Mouse (Mus musculus) forebrain, embryonic 13.5 days (tissue): ENCODE data around the gene Nudt4. TPM values are rescaled to one million over a fixed set of nuclear protein-coding genes. Genes with fewer than 3 reads are reported as not detected.
"Not testable (repeated sequence)": the region's sequence is repeated elsewhere in the genome, so short reads cannot be mapped to it uniquely, and the experiment has no call there.

ENCODE experiments used
- ATAC-seq: fragments of 200-750 bp; cut with Nextera tagmentation; 2 replicates; pipeline ENCODE4 v1.8.0; 2017
- H3K27ac ChIP-seq: fragments of 300-500 bp; sonication (generic); 2 replicates; pipeline ENCODE4 v1.5.1; 2015; ENCODE audit warnings: inconsistent platforms, mild to moderate bottlenecking, moderate library complexity
- H3K27me3 ChIP-seq: fragments of 300-500 bp; sonication (generic); 2 replicates; pipeline ENCODE4 v1.6.1; 2015; ENCODE audit warnings: mild to moderate bottlenecking, inconsistent platforms
- H3K36me3 ChIP-seq: fragments of 300-500 bp; sonication (generic); 2 replicates; pipeline ENCODE4 v1.6.1; 2015; ENCODE audit warnings: mild to moderate bottlenecking, inconsistent platforms; ENCODE audit not compliant: poor library complexity, severe bottlenecking
- H3K4me1 ChIP-seq: fragments of 300-500 bp; sonication (generic); 2 replicates; pipeline ENCODE4 v1.6.1; 2015; ENCODE audit warnings: inconsistent platforms
- H3K4me2 ChIP-seq: fragments of 300-500 bp; sonication (generic); 2 replicates; pipeline ENCODE4 v1.6.1; 2015; ENCODE audit warnings: inconsistent platforms, mild to moderate bottlenecking, moderate library complexity
- H3K4me3 ChIP-seq: fragments of 300-500 bp; sonication (generic); 2 replicates; pipeline ENCODE4 v1.5.1; 2015; ENCODE audit warnings: mild to moderate bottlenecking, inconsistent platforms
- H3K9ac ChIP-seq: fragments of 300-500 bp; sonication (generic); 2 replicates; pipeline ENCODE4 v1.6.1; 2015; ENCODE audit warnings: mild to moderate bottlenecking, inconsistent platforms
- H3K9me3 ChIP-seq: fragments of 300-500 bp; sonication (generic); replicated peaks from 2 replicates; pipeline ENCODE4 v1.6.1; 2016; ENCODE audit warnings: inconsistent platforms
- WGBS: fragments of 180-500 bp; shearing (Covaris S2); methylation state at CpG from one replicate; pipeline ENCODE4 v1.1.7; 2015; 5-methylcytosine and 5-hydroxymethylcytosine counted together
- polyA plus RNA-seq: library from polyadenylated mRNA; unstranded; fragments of >200 nt; fragmentation: Nextera tagmentation; extraction: Ambion mirVana; gene quantifications from 2 replicates; pipeline ENCODE4 v1.2.1, GENCODE M21; 2015

Nudt4 gene
- polyA plus RNA-seq, 1 experiment from 2014 or later, result 76.7 TPM

DNA sequence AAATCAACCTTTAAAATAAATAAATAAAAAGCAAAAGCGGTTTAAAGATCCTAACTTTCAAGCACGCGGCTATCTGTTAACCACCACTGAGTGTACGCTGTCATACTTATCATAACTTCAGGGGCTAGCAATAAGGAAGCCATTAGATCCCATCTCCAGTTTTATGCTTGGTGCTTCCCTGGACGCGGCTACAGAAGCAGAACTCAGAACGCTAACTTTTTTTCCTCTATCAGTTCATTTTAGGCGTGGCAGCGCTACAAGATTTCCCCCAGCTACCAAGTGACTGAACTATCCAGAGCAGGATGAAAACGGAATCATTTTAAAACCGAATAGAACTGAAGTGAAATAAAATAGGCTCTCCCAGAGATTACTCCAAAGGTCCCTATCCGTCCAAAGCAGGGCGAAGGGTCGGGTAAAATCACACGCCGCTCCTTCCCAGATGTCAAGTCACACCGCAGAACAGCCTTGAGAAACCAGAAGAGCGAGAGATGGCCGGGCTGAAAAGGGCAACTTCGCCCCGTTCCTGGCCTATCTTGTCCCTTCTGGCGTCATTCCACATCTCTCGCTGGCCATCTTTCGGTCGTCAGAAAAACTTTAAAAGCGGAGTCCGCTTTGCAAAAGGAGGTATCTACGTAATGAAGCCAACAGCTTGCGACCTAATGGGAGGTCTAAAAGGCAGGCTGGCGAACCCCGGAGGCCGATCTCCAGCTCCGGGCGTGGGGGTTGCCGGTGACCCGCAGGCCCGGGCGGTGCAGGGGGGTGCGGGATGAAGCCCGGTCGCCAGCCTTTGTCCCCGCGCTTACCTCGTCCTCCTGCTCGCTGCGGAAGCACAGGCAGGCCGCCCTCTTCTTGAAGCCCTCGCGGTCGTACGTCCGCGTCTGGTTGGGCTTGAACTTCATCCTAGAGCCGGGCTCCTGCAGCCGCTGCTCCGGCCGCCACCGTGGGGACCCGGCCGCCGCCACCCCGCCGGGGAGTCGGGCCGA is 796 bp downstream of the Nudt4 start:
- H3K36me3 ChIP-seq, result no peaks in the 10 kb centered on the region
- H3K9me3 ChIP-seq, result no peaks in the 10 kb centered on the region
- peaks cover 36% of the 10 kb centered on the region for H3K4me1 ChIP-seq
- peak overlapping the region; percentile 96 for H3K9ac ChIP-seq
- no peaks in the 10 kb centered on the region for H3K27me3 ChIP-seq
- WGBS, result under 1% methylated on average over 65 of the region's 65 CpGs
- H3K27ac ChIP-seq, result peak overlapping the region; percentile 92
- ATAC-seq, result peak; percentile 60
- H3K4me3 ChIP-seq, result peak overlapping the region; percentile 93
- H3K4me2 ChIP-seq, result peak overlapping the region; percentile 88

DNA sequence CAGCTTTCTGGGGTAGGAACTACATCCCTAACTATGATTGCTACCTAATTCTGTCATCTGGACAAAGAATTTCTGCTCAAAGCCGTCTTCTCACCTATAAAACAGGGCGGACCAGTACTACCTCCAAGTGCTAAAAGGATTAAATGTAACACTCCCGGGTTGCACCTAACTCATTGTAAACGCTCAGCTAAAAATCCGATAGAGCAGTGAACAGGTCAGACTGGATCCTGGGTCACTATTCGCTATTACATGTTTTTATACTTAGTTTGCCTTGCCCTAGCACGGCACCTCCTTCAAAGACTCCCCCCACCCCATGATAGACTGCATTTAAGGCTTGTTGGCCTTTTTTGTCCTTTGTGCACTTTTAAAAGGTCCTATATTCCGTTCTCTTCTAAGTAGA is 1.6 kb downstream of the Nudt4 start:
- 8% methylated on average over 8 of the region's 8 CpGs for WGBS
- peak overlapping the region; percentile 96 for H3K9ac ChIP-seq
- H3K36me3 ChIP-seq, result peaks cover 4% of the 10 kb centered on the region; the same call in 1 of the 2 replicates
- H3K4me2 ChIP-seq, result peak overlapping the region; percentile 88
- H3K9me3 ChIP-seq, result no peaks in the 10 kb centered on the region
- peaks cover 36% of the 10 kb centered on the region for H3K4me1 ChIP-seq
- no peak overlapping the region for H3K27ac ChIP-seq
- ATAC-seq, result no peak
- no peaks in the 10 kb centered on the region for H3K27me3 ChIP-seq
- H3K4me3 ChIP-seq, result peak overlapping the region; percentile 93

DNA sequence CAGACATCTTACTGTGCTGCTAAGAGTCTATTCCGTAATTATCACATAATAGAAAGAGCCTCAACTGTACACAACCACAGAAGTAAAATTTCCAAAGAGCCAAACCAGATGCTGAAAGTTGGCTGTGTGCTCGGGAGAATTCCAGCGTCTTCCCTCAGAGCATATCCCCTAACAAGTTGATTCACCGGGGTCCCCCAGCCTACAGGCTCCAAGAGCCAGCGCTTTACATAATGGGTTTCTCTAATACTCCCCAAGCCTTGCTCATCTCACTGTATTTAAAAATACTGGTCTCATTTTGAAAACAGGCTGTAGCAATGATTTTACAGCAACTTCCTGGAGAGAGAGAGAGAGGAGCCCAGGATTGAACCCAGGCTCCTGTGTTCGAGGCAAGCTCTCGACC is 2.3 kb downstream of the Nudt4 start:
- 53% methylated on average over 7 of the region's 7 CpGs for WGBS
- ATAC-seq, result no peak
- Histone ChIP-seq H3K9ac (peak overlapping the region; percentile 96), H3K4me1 (peaks cover 36% of the 10 kb centered on the region), H3K4me3 (peak overlapping the region; percentile 93), H3K36me3 (peaks cover 5% of the 10 kb centered on the region; the same call in 1 of the 2 replicates), H3K27me3 (no peaks in the 10 kb centered on the region), H3K4me2 (peak overlapping the region; percentile 88), H3K27ac (no peak overlapping the region), H3K9me3 (no peaks in the 10 kb centered on the region)

DNA sequence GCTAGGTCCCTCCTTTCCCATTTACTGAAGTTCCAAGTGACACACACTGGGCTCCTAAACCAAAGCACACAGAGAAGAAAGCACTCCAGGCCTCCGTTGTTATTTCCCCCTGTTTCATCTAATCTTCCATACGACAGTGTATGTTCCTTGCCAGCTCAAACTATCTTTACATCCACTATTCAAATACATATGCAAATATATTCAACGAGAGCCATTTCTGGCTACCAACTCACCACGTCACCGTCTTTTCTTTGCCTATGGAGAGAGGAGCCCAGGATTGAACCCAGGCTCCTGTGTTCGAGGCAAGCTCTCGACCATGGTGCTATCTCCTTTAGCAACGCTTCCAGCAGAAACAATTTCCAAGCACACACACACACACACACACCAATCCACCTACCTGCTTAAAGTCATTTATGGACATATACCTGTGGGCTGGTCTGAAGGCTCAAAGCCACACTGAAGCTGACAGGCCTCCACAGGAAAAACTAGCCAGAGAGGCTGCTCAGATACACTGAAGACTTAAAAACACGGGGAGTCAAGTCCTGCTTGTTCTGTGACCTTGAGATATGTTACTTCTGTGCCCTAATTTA is 3.5 kb downstream of the Nudt4 start:
- Histone ChIP-seq H3K36me3 (peaks cover 5% of the 10 kb centered on the region; the same call in 1 of the 2 replicates), H3K9me3 (no peaks in the 10 kb centered on the region), H3K27ac (no peak overlapping the region), H3K4me1 (peaks cover 39% of the 10 kb centered on the region), H3K4me2 (peak overlapping the region; percentile 39), H3K27me3 (no peaks in the 10 kb centered on the region), H3K4me3 (peak overlapping the region; percentile 10; the same call in 1 of the 2 replicates), H3K9ac (no peak overlapping the region)
- no peak for ATAC-seq
- 81% methylated on average over 9 of the region's 9 CpGs for WGBS

DNA sequence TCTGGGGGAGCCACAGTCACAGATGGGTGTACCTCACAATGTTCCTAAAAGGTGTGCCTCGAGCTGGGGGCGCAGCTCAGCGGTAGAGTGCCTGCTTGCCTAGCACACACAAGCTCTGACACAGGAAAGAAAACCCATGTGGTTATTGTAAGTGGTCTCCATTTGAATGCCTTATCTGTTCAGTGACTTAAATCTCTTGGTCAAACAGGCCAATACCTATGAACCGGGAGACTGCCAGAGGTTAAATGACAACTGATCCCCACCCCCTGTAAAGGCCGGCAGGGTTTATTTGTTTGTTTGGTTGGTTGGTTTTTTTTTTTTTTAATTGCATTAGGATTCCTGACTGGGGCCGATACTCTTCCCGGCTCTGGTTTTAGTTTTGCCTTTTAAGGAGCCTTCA is 4.5 kb downstream of the Nudt4 start:
- Histone ChIP-seq H3K36me3 (peaks cover 5% of the 10 kb centered on the region; the same call in 1 of the 2 replicates), H3K27me3 (no peaks in the 10 kb centered on the region), H3K9ac (no peak overlapping the region), H3K4me1 (peaks cover 36% of the 10 kb centered on the region), H3K27ac (no peak overlapping the region), H3K9me3 (no peaks in the 10 kb centered on the region), H3K4me3 (no peak overlapping the region), H3K4me2 (no peak overlapping the region; the same call in 1 of the 2 replicates)
- no peak for ATAC-seq
- 83% methylated on average over 7 of the region's 7 CpGs for WGBS

DNA sequence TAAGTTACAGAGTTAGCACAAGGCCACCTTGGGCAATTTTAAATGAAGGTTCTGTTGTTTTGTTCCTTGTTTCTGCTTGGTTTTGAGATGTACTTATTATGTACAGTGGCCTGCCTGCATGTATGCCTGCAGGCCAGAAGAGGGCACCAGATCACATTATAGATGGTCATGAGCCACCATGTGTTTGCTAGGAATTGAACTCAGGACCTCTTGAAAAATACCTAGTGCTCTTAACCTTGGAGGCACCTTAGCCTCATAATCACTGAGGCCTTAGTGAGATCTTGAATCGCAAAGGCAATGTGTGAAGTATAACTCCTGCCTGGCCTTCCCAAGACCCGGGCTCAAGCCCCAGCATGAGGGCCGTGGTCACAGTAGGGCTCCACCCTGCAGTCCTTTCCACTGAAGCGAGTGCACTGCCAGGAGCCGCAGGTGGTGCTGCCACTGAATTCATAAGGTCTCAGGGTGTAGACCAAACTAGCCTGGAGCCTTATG is 6.6 kb downstream of the Nudt4 start:
- Histone ChIP-seq H3K27me3 (no peaks in the 10 kb centered on the region), H3K4me3 (no peak overlapping the region), H3K36me3 (peaks cover 5% of the 10 kb centered on the region; the same call in 1 of the 2 replicates), H3K4me2 (no peak overlapping the region), H3K9me3 (no peaks in the 10 kb centered on the region), H3K4me1 (peaks cover 30% of the 10 kb centered on the region), H3K9ac (no peak overlapping the region), H3K27ac (no peak overlapping the region)
- WGBS, result 86% methylated on average over 5 of the region's 5 CpGs
- ATAC-seq, result peak; percentile 55

DNA sequence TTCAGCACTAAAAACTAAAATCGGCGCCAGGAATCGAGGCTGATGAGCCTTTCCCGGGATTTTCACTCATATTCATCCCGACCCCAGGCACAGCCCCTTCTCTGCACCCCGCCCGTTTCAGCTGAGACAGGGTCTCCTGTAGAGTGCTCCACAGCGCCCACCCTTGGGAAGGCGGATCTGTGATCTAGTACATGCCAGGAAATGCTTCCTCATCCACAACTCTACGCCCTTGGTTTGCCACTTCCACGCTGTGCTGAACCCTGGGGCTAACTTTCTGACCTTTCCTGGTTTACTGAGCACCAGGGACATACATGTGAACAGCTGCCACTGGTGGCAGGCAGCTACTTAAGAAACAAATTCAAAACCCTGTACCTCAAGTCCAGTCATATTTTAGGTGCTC is 8.1 kb downstream of the Nudt4 start:
- Histone ChIP-seq H3K27me3 (no peaks in the 10 kb centered on the region), H3K4me3 (no peak overlapping the region), H3K9ac (no peak overlapping the region), H3K4me1 (peaks cover 22% of the 10 kb centered on the region), H3K27ac (no peak overlapping the region), H3K9me3 (no peaks in the 10 kb centered on the region), H3K36me3 (peaks cover 9% of the 10 kb centered on the region; the same call in 1 of the 2 replicates), H3K4me2 (no peak overlapping the region)
- 87% methylated on average over 11 of the region's 11 CpGs for WGBS
- no peak for ATAC-seq

DNA sequence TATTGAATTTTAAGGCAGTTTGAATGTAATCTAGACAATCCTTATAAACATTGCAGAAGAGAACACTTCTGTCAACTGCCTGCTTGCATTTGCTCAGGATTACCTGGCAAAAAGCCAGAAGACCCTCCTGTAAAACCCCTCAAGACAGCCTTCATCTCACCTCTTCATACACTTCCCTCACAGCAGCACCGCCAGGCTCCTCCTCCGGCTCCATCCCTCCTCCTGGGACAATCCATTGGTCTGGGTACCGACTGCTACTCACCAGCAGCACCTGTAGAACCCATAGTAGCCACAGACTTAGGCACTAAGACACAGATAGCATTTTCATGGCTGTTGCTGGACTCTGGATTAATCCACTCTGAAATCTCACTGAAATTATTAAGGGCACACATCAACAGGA is 11.6 kb downstream of the Nudt4 start:
- Histone ChIP-seq H3K27ac (no peak overlapping the region), H3K4me3 (no peak overlapping the region), H3K9ac (no peak overlapping the region), H3K4me1 (peaks cover 8% of the 10 kb centered on the region; the same call in 1 of the 2 replicates), H3K9me3 (no peaks in the 10 kb centered on the region), H3K27me3 (no peaks in the 10 kb centered on the region), H3K4me2 (no peak overlapping the region), H3K36me3 (peaks cover 32% of the 10 kb centered on the region)
- peak; percentile 38 for ATAC-seq
- whole genome bisulfite sequencing, result 62% methylated on average over 3 of the region's 3 CpGs

DNA sequence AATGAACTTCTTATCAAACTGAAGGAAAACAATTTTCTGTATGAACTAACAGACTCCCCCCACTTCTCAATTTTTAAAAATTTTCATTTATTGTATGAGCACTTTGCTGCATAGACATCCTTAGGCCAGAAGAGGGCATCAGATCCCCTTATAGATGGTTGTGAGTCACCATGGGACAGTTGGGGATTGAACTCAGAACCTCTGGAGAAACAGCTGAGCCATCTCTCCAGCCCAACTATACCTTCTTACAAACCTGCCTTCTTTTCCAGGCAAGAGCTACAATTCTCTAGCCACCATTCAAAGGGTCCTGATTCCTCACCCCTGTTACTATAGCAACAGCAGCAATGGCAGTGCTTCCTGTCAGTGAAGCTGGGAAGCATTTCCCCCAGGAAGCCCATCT is 12.2 kb downstream of the Nudt4 start:
- Histone ChIP-seq H3K36me3 (peaks cover 34% of the 10 kb centered on the region), H3K27ac (no peak overlapping the region), H3K9me3 (no peaks in the 10 kb centered on the region), H3K27me3 (no peaks in the 10 kb centered on the region), H3K4me1 (peaks cover 8% of the 10 kb centered on the region; the same call in 1 of the 2 replicates), H3K4me3 (no peak overlapping the region), H3K4me2 (no peak overlapping the region), H3K9ac (no peak overlapping the region)
- peak; percentile 17; the same call in 1 of the 2 replicates for ATAC-seq

DNA sequence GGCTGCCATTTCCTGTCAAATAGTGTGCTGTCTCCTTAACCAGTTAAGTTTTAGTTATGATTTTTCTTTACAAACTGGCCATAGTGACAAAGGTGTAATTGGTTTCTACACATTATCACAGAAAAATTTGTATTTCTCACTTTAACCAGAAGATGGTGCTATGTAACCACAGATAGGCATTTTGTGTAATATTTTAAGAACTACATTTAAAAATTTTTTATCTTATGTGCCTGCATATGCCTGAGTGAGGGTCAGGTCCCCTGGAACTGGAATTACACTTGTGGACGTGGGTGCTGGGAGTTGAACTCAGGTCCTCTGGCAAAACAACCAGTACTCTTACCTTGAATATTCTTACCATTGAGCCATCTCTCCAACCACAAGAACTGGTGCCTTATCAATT is 13.4 kb downstream of the Nudt4 start:
- 65% methylated on average over 1 of the region's 1 CpGs for WGBS
- no peak overlapping the region for H3K4me2 ChIP-seq
- H3K27me3 ChIP-seq, result no peaks in the 10 kb centered on the region
- ATAC-seq, result no peak; the same call in 1 of the 2 replicates
- peaks cover 47% of the 10 kb centered on the region for H3K36me3 ChIP-seq
- H3K9ac ChIP-seq, result no peak overlapping the region
- no peaks in the 10 kb centered on the region for H3K9me3 ChIP-seq
- H3K27ac ChIP-seq, result no peak overlapping the region
- peaks cover 4% of the 10 kb centered on the region; the same call in 1 of the 2 replicates for H3K4me1 ChIP-seq
- no peak overlapping the region for H3K4me3 ChIP-seq

DNA sequence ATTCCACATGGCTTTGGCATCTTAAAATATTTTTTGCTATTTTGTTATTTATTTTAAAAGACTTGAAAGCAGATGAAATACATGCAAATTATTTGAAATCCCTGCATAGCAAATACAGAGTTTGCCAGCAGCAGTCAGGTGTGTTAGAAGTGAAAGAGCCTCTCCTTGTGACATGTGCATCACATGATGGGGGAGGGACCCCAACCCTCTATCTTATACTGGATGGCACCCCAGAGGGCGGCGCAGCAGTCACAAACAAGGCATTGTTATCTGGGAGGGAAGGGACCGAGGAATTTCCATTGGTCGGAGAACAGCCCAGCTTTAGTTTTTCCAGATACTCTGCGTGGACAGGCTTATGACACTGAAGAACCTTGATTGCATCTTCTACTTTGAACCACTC is 14.9 kb downstream of the Nudt4 start:
- H3K9me3 ChIP-seq, H3K27me3 ChIP-seq, H3K27ac ChIP-seq, H3K4me2 ChIP-seq, ATAC-seq, H3K4me1 ChIP-seq, H3K4me3 ChIP-seq, H3K9ac ChIP-seq: not testable (repeated sequence)
- H3K36me3 ChIP-seq, result peaks cover 59% of the 10 kb centered on the region
- 69% methylated on average over 5 of the region's 5 CpGs for WGBS
